Mouse (Mus musculus): ENCODE results near the gene Omt2b. TPM values are rescaled to one million over a fixed set of nuclear protein-coding genes. Genes with fewer than 3 reads are reported as not detected.

Gene Omt2b
- total RNA-seq, 4 experiments from 2014 or later = not detected

- DNase-seq (ENCODE audit: low spot score in 2 of 2) = no peak
These were observed 50.9 kb downstream of the Omt2b start, which contains the start of gene Ooep for GRCm38 (mm10) chr9:78378113-78378785. Gene Ooep, minus strand, starts transcription at chr9:78378725.

Other genes with a start within 250 kb of the Omt2b start
- 10 to 100 TPM; 40.0 to 46.6 (median 41.9) TPM for gene Fbxo9, start 218.5 kb upstream of the Omt2b start, total RNA-seq (2022)
- gene Ick, start 218.4 kb upstream of the Omt2b start, total RNA-seq (2022) = 1 to 10 TPM; 4.8 to 5.6 (median 5.1) TPM
- 10 to 100 TPM; 13.0 to 20.3 (median 17.8) TPM for gene Gsta4, start 144.8 kb upstream of the Omt2b start, total RNA-seq (2022)
- gene Gsta1, start 96.9 kb upstream of the Omt2b start, total RNA-seq (2022) = not detected
- gene Gm3776, start 70.5 kb upstream of the Omt2b start, total RNA-seq (2022) = not detected
- gene Gm10639, start 37.7 kb upstream of the Omt2b start, total RNA-seq (2022) = under 1 TPM in 1 of 4 experiments, not detected in 3; 0.65 TPM
- gene Omt2a, start 12.8 kb upstream of the Omt2b start, total RNA-seq (2022) = not detected
- gene Gsta2, start 28.2 kb downstream of the Omt2b start, total RNA-seq (2022) = not detected
- gene Dppa5a, start 40.6 kb downstream of the Omt2b start, total RNA-seq (2022) = not detected
- gene Ooep, start 51.1 kb downstream of the Omt2b start, total RNA-seq (2022) = not detected
- gene Ddx43, start 68.2 kb downstream of the Omt2b start, total RNA-seq (2022) = not detected
- under 1 TPM in 3 of 4 experiments, not detected in 1; 0.11 to 0.17 (median 0.16) TPM for gene Cgas, start 115.6 kb downstream of the Omt2b start, total RNA-seq (2022)
- 10 to 100 TPM; 16.4 to 19.4 (median 18.0) TPM for gene Mto1, start 120.6 kb downstream of the Omt2b start, total RNA-seq (2022)
- not detected for gene Gm17324, start 121.2 kb downstream of the Omt2b start, total RNA-seq (2022)
- 100 to 1,000 TPM; 235 to 456 (median 334) TPM for gene Eef1a1, start 161.6 kb downstream of the Omt2b start, total RNA-seq (2022)